Mouse (Mus musculus) intestine, postnatal 0 days (tissue): ENCODE results near the gene Dysf. TPM values are rescaled to one million over a fixed set of nuclear protein-coding genes. Genes with fewer than 3 reads are reported as not detected.

ENCODE experiments used
- ATAC-seq: fragments of 200-750 bp; cut with Nextera tagmentation; 2 replicates; pipeline ENCODE4 v1.8.0; 2017; ENCODE audit warnings: mild to moderate bottlenecking, moderate TSS enrichment, moderate library complexity
- H3K27ac ChIP-seq: fragments of 300-500 bp; sonication (generic); 2 replicates; pipeline ENCODE4 v1.5.1; 2014; ENCODE audit warnings: mild to moderate bottlenecking, low read depth, low read length, moderate library complexity
- H3K27me3 ChIP-seq: fragments of 300-500 bp; sonication (generic); replicated peaks from 2 replicates; pipeline ENCODE4 v1.6.1; 2014; ENCODE audit warnings: low read length, mixed read lengths; ENCODE audit not compliant: control insufficient read depth, insufficient read depth
- H3K36me3 ChIP-seq: fragments of 300-500 bp; sonication (generic); 2 replicates; pipeline ENCODE4 v1.6.1; 2014; ENCODE audit warnings: mild to moderate bottlenecking, moderate library complexity; ENCODE audit not compliant: control insufficient read depth, insufficient read depth
- H3K4me1 ChIP-seq: fragments of 300-500 bp; sonication (generic); replicated peaks from 2 replicates; pipeline ENCODE4 v1.6.1; 2014; ENCODE audit warnings: antibody characterized with exemption, low read length, mixed read lengths; ENCODE audit not compliant: control insufficient read depth, insufficient read depth
- H3K4me2 ChIP-seq: fragments of 300-500 bp; sonication (generic); replicated peaks from 2 replicates; pipeline ENCODE4 v1.6.1; 2014; ENCODE audit warnings: low read depth, mild to moderate bottlenecking, moderate library complexity
- H3K4me3 ChIP-seq: fragments of 300-500 bp; sonication (generic); 2 replicates; pipeline ENCODE4 v1.5.1; 2014; ENCODE audit warnings: low read depth, low read length
- H3K9ac ChIP-seq: fragments of 300-500 bp; sonication (generic); 2 replicates; pipeline ENCODE4 v1.6.1; 2014; ENCODE audit warnings: mild to moderate bottlenecking, low read depth, low read length
- H3K9me3 ChIP-seq: fragments of 300-500 bp; sonication (generic); 2 replicates; pipeline ENCODE4 v1.6.1; 2016; ENCODE audit warnings: mixed run types; ENCODE audit not compliant: control insufficient read depth
- CTCF ChIP-seq: sonication (generic); IDR thresholded peaks from 2 replicates; pipeline ENCODE4 v1.5.1; 2016; ENCODE audit warnings: low read depth, mild to moderate bottlenecking, control low read depth, antibody characterized with exemption, moderate library complexity
- WGBS: fragments of 180-500 bp; shearing (Covaris S2); extraction: QIAGEN DNeasy Blood & Tissue Kit; methylation state at CpG from one replicate; pipeline ENCODE4 v1.1.7; 2014; 5-methylcytosine and 5-hydroxymethylcytosine counted together
- polyA plus RNA-seq: library from polyadenylated mRNA; unstranded; fragments of >200 nt; fragmentation: Nextera tagmentation; extraction: Ambion mirVana; gene quantifications from 2 replicates; pipeline ENCODE4 v1.2.1, GENCODE M21; 2015

The Dysf gene
- polyA plus RNA-seq, 1 experiment from 2014 or later = 5.1 TPM

DNA sequence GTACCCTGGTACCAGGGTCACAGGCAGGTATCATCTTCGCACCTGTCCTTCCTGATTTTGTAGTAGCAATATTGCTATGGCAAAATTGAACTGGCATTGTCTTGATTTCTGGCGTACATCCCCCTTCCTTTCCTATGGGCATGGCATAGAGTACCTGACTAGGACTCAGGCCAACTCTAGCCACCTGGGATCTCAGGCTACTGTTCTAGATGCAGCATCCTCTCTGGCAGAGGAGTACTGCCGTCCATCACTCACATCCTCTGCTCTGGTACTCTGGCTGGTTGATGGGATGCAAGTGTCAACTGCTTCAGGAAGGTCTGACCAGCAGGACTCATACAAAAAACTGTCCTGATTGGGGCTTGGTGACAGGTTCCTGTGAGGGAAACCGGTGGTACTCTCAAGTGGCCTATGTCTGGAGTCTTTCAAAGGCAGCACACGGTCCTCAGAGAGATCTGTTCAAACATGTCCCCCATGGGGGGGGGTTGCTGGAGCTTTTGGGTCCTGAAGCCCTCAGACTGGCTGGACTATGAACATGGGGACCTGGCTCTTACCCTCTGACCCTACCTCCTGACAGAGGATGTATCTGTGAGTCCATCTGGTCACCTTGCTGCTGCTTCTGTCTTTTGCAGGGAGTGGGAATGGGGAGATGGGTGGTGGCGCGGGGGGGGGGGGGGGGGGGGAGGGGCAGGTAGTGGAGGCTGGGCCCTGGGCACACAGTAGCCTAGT, 125.8 kb downstream of the Dysf start:
- ATAC-seq = no peak
- TF ChIP-seq CTCF = no peak

DNA sequence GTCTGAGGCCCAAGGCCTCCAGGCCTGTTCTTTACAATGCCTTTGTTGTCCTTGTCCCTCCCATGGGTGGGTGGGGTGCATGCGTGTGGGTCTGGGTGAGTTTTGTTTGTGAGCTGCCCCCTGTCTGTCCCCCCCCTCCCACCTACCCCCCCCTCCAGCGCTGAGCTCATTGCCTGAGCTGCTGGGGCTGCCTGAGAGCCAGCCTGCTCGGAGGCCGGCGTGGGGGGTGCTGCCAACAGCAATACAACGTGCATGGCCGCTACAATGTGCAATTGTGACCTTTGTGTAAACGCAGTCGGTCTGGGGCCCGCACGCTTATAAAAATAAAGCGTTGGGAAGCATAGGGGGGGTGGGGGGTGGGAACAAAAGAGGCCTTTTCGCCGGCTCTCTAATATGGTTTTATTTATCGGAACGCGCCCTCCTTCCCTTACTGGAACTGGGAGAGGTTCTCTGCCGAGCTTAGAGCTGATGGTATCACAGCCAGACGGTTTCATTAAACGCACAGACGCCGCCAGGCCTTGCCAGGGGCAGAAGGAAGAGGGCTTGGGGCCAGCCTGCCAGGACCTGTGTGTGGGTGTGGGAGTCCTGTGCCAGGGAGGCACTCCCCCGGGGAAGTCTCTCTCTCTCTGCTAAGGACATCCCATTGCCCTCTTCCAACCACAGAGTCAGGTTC, 126.5 kb downstream of the Dysf start:
- Histone ChIP-seq H3K9me3 (no peaks in the 10 kb centered on the region), H3K4me3 (no peak overlapping the region), H3K4me1 (no peaks in the 10 kb centered on the region), H3K9ac (no peak overlapping the region), H3K27ac (no peak overlapping the region), H3K36me3 (no peaks in the 10 kb centered on the region), H3K27me3 (no peaks in the 10 kb centered on the region), H3K4me2 (0 out of 2 replicates have a peak overlapping the region, but pooled peaks have one; percentile 9)
- no peak for ATAC-seq
- 32% methylated on average over 23 of the region's 23 CpGs for WGBS
- TF ChIP-seq CTCF = no peak

More for the DNA sequence above, 125.8 kb downstream of the Dysf start:
- WGBS = 74% methylated on average over 5 of the region's 7 CpGs
- no peak overlapping the region for H3K27ac ChIP-seq
- H3K9me3 ChIP-seq = no peaks in the 10 kb centered on the region
- no peaks in the 10 kb centered on the region for H3K27me3 ChIP-seq
- H3K36me3 ChIP-seq = no peaks in the 10 kb centered on the region
- no peak overlapping the region for H3K4me3 ChIP-seq
- H3K4me1 ChIP-seq = no peaks in the 10 kb centered on the region
- no peak overlapping the region for H3K9ac ChIP-seq
- H3K4me2 ChIP-seq = no peak overlapping the region

DNA sequence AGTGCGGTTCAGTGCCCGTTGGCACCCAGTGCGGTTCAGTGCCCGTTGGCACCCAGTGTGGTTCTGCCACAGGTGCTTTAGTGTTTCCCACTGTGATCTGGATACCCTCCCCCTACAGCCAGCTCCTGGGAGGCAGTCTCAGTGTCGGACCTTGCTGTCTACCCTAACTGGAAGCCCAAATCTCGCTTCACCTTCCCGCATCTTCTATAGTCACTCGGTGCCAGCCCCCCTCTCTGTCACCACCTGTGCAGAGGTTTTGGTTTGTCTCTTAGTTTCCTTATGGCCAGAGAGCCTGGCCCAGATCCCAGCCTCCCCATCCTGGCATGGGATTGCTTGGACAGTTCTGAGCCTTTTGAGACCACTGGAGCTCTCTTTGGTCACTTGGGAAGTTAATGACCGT, 127.3 kb downstream of the Dysf start:
- H3K27ac ChIP-seq = no peak overlapping the region
- no peak overlapping the region for H3K4me2 ChIP-seq
- H3K4me3 ChIP-seq = no peak overlapping the region
- WGBS = 97% methylated on average over 9 of the region's 9 CpGs
- no peaks in the 10 kb centered on the region for H3K36me3 ChIP-seq
- no peaks in the 10 kb centered on the region for H3K9me3 ChIP-seq
- TF ChIP-seq CTCF = no peak
- H3K4me1 ChIP-seq = no peaks in the 10 kb centered on the region
- H3K27me3 ChIP-seq = no peaks in the 10 kb centered on the region
- ATAC-seq = no peak
- no peak overlapping the region for H3K9ac ChIP-seq

DNA sequence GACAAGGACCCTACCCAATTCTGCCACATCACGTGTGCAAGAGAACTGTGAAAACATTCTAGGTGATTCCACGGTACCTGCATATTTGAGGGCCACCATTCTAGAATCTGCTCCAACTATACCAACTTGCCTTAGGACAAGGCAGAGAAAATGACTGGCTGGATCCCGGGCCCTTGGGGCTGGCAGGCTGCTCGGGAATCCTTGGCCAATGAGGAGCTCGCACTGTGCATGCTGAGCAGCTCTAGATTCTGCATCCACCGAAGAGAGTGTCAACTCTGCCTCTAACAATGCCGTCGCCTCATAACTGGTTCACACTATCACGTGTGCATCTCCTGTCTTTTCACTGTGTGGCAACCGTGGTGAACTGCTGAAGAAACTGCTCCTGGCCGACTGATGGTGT, 128.0 kb downstream of the Dysf start:
- Histone ChIP-seq H3K27me3 (no peaks in the 10 kb centered on the region), H3K9me3 (no peaks in the 10 kb centered on the region), H3K9ac (no peak overlapping the region), H3K4me3 (no peak overlapping the region), H3K27ac (no peak overlapping the region), H3K4me1 (no peaks in the 10 kb centered on the region), H3K4me2 (no peak overlapping the region), H3K36me3 (no peaks in the 10 kb centered on the region)
- TF ChIP-seq CTCF = no peak
- 82% methylated on average over 11 of the region's 11 CpGs for WGBS
- no peak for ATAC-seq

DNA sequence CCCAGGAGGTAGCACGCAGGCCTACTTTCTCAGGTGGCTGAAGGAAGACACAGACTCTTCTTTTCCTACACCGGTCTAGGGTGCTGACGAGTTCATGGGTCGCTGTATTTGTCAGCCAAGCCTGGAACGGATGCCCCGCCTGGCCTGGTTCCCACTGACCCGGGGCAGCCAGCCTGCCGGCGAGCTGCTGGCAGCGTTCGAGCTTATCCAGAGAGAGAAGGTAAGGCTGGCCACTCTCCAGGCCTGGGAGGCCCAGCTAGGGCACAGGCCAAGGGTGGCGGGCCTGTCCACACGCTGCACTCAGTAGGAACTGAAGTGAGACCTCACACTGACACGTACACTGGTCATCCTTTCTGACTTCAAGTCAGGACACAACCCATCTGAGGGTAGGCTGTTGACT, 131.5 kb downstream of the Dysf start:
- Histone ChIP-seq H3K27me3 (no peaks in the 10 kb centered on the region), H3K9me3 (no peaks in the 10 kb centered on the region), H3K9ac (no peak overlapping the region), H3K4me1 (no peaks in the 10 kb centered on the region), H3K36me3 (no peaks in the 10 kb centered on the region), H3K27ac (no peak overlapping the region), H3K4me2 (no peak overlapping the region), H3K4me3 (no peak overlapping the region)
- no peak for TF ChIP-seq CTCF
- 75% methylated on average over 14 of the region's 14 CpGs for WGBS
- no peak for ATAC-seq

DNA sequence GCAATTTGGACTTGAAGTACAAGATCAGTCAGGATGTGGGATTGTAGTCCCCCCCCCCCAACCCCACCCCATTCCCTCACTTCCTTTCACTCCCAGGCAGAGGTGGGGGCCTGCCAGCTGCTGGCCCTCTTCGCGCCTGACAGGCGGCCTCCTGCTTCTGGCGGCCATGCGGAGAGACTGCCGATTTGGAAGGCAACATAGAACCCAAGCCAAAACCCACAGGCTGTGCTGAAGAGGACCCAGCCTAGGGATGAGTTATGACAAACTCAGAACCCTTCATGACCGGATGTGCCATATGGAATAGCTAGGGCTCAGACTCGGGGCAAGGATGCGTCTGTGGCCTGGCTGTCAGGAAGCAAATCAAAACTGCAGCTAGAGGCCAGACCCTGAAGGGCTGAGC, 134.1 kb downstream of the Dysf start:
- Histone ChIP-seq H3K36me3 (no peaks in the 10 kb centered on the region), H3K9me3 (no peaks in the 10 kb centered on the region), H3K9ac (no peak overlapping the region), H3K27me3 (no peaks in the 10 kb centered on the region), H3K4me1 (no peaks in the 10 kb centered on the region), H3K27ac (no peak overlapping the region), H3K4me2 (no peak overlapping the region), H3K4me3 (no peak overlapping the region)
- no peak for TF ChIP-seq CTCF
- WGBS = 63% methylated on average over 9 of the region's 9 CpGs
- no peak; the same call in 1 of the 2 replicates for ATAC-seq
